Mouse (Mus musculus): ENCODE measurements at regions not wholly inside any gene's neighbourhood (a gene's known extent, or its start where the extent isn't known, plus 50 kb on each side); places are given as distances from the start of the nearest gene placed in this dataset.

- TF ChIP-seq CTCF (IDR thresholded peaks at IDR 0.05; ENCODE audit: control insufficient read depth, insufficient read depth, insufficient replicate concordance, low read depth, low read length) (no peak), POLR2A (IDR thresholded peaks at IDR 0.05; ENCODE audit: control insufficient read depth, low read depth, low read length) (no peak)
These were observed 55.2 kb downstream of the Gm19935 start for GRCm38 (mm10) chr8:90761947-90762346.
